12 mouse cellular contexts compared by ENCODE assay signal in the genomic region with DNA sequence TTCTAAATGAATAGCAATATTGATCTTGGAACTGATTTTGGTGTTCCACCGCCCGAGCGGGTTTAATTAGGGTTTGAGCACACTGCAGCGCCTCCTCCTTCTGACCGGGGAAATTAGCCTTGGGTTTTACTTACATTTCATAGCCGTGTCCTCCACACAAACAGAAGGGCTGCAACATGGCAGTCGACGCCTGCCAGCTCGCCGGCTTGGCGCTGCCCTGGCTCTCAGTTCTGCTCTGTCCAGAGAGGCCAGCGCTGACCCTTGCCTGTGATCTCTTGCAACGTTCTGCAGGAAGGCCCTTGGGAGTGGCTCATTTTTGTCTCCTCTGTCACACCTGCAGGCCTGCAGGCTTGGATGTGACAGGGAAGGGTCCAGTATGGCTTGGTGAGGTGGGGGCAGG.
DNase-seq lines count a peak whose midpoint lies in the region; ATAC-seq and TF ChIP-seq lines count a peak whose summit lies in the region.
"Had no signal": no experiment of that assay in that cellular context is flagged by ENCODE, and none has a peak within 500 bp of the region (broad histone marks: within the 10 kb centered on the region; RNA-seq: fewer than 3 reads in every experiment).

No protein-coding gene starts in this region.

- no peaks in the 10 kb centered on the region for H3K36me3 ChIP-seq in stomach, embryonic 14.5 days (ENCODE audit: control insufficient read depth, insufficient read depth, low read length)
- H3K36me3 ChIP-seq in stomach, postnatal 0 days (ENCODE audit: control insufficient read depth, insufficient read depth, low read length): no peaks in the 10 kb centered on the region
- H3K36me3 ChIP-seq in hindbrain, embryonic 13.5 days: no peaks in the 10 kb centered on the region
- H3K36me3 ChIP-seq in neural tube, embryonic 15.5 days: no peaks in the 10 kb centered on the region
- H3K36me3 ChIP-seq in kidney, adult 2 months (ENCODE audit: control insufficient read depth, insufficient read depth, low read length): no peaks in the 10 kb centered on the region
- H3K36me3 ChIP-seq: embryonic facial prominence, embryonic 12.5 days; liver, embryonic 15.5 days; neural tube, embryonic 12.5 days had no signal

- TF ChIP-seq EP300 in stomach, postnatal 0 days (optimal IDR thresholded peaks at IDR 0.05): no peak

- no peak overlapping the region for H3K4me2 ChIP-seq in stomach, embryonic 14.5 days (replicated peaks; ENCODE audit: low read depth, low read length)
- H3K4me2 ChIP-seq in stomach, postnatal 0 days (replicated peaks; ENCODE audit: low read depth): no peak overlapping the region
- H3K4me2 ChIP-seq in hindbrain, embryonic 13.5 days: no peak overlapping the region
- H3K4me2 ChIP-seq in neural tube, embryonic 15.5 days: no peak overlapping the region
- H3K4me2 ChIP-seq: embryonic facial prominence, embryonic 12.5 days; liver, embryonic 15.5 days; neural tube, embryonic 12.5 days had no signal

- TF ChIP-seq CTCF in stomach, postnatal 0 days (IDR thresholded peaks at IDR 0.05; ENCODE audit: low read depth): no peak
- no peak for TF ChIP-seq CTCF in kidney, adult 2 months (conservative IDR thresholded peaks at IDR 0.05; ENCODE audit: insufficient read depth, insufficient read length, low read depth, low read length)

- H3K9me3 ChIP-seq in stomach, embryonic 14.5 days (ENCODE audit: control insufficient read depth, low read depth, low read length): no peaks in the 10 kb centered on the region
- no peaks in the 10 kb centered on the region for H3K9me3 ChIP-seq in stomach, postnatal 0 days (ENCODE audit: control insufficient read depth, low read length)
- H3K9me3 ChIP-seq in hindbrain, embryonic 13.5 days: no peaks in the 10 kb centered on the region
- no peaks in the 10 kb centered on the region for H3K9me3 ChIP-seq in neural tube, embryonic 15.5 days (replicated peaks)
- H3K9me3 ChIP-seq: embryonic facial prominence, embryonic 12.5 days; liver, embryonic 15.5 days; neural tube, embryonic 12.5 days had no signal

- H3K9ac ChIP-seq in stomach, embryonic 14.5 days (replicated peaks; ENCODE audit: low read depth, low read length): no peak overlapping the region
- H3K9ac ChIP-seq in stomach, postnatal 0 days (ENCODE audit: low read length): no peak overlapping the region
- no peak overlapping the region for H3K9ac ChIP-seq in hindbrain, embryonic 13.5 days
- H3K9ac ChIP-seq in neural tube, embryonic 15.5 days (replicated peaks): no peak overlapping the region
- H3K9ac ChIP-seq: embryonic facial prominence, embryonic 12.5 days; liver, embryonic 15.5 days; neural tube, embryonic 12.5 days had no signal

- ATAC-seq in stomach, embryonic 14.5 days (ENCODE audit: insufficient number of reproducible peaks, insufficient read depth, low FRiP score, low read depth): peak; percentile 5; the same call in 1 of the 2 replicates
- ATAC-seq in stomach, postnatal 0 days (ENCODE audit: low FRiP score, low TSS enrichment): no peak
- ATAC-seq in hindbrain, embryonic 13.5 days (ENCODE audit: low FRiP score): no peak
- no peak for ATAC-seq in neural tube, embryonic 15.5 days (ENCODE audit: low FRiP score)
- ATAC-seq: intestine, postnatal 0 days had no signal

- peaks cover 6% of the 10 kb centered on the region; the same call in 1 of the 2 replicates for H3K4me1 ChIP-seq in stomach, embryonic 14.5 days (ENCODE audit: control insufficient read depth, insufficient read depth, low read length)
- H3K4me1 ChIP-seq in stomach, postnatal 0 days (replicated peaks; ENCODE audit: control insufficient read depth, insufficient read depth): no peaks in the 10 kb centered on the region
- peaks cover 39% of the 10 kb centered on the region for H3K4me1 ChIP-seq in hindbrain, embryonic 13.5 days (replicated peaks)
- peaks cover 31% of the 10 kb centered on the region for H3K4me1 ChIP-seq in neural tube, embryonic 15.5 days
- H3K4me1 ChIP-seq in kidney, adult 2 months (ENCODE audit: control insufficient read depth, insufficient read depth, low read length): no peaks in the 10 kb centered on the region

- no peaks in the 10 kb centered on the region for H3K27me3 ChIP-seq in stomach, embryonic 14.5 days (ENCODE audit: control insufficient read depth, insufficient read depth, low read length)
- no peaks in the 10 kb centered on the region for H3K27me3 ChIP-seq in stomach, postnatal 0 days (ENCODE audit: control insufficient read depth, insufficient read depth, low read length)
- 0 out of 2 replicates have a peak, but pooled peaks cover 2% of the 10 kb centered on the region for H3K27me3 ChIP-seq in hindbrain, embryonic 13.5 days
- no peaks in the 10 kb centered on the region for H3K27me3 ChIP-seq in neural tube, embryonic 15.5 days (replicated peaks)
- H3K27me3 ChIP-seq in kidney, adult 2 months (replicated peaks; ENCODE audit: control insufficient read depth, insufficient read depth, low read length): no peaks in the 10 kb centered on the region
- H3K27me3 ChIP-seq: embryonic facial prominence, embryonic 12.5 days; liver, embryonic 15.5 days; neural tube, embryonic 12.5 days had no signal

- TF ChIP-seq POLR2A in kidney, adult 2 months (IDR thresholded peaks at IDR 0.05; ENCODE audit: low read depth, low read length): no peak

- no peak overlapping the region for H3K27ac ChIP-seq in stomach, embryonic 14.5 days (ENCODE audit: low read length)
- H3K27ac ChIP-seq in stomach, postnatal 0 days (replicated peaks): no peak overlapping the region
- H3K27ac ChIP-seq in hindbrain, embryonic 13.5 days: peak overlapping the region; percentile 62
- H3K27ac ChIP-seq in neural tube, embryonic 15.5 days (replicated peaks): peak overlapping the region; percentile 23; the same call in 1 of the 2 replicates
- no peak overlapping the region for H3K27ac ChIP-seq in kidney, adult 2 months (ENCODE audit: insufficient read depth, low read depth, low read length)
- H3K27ac ChIP-seq: embryonic facial prominence, embryonic 12.5 days; liver, embryonic 15.5 days; neural tube, embryonic 12.5 days had no signal

- no peak for DNase-seq in stomach, postnatal 0 days (ENCODE audit: low spot score)
- DNase-seq in cerebellum, adult 9-11 months: peak; percentile 70
- no peak for DNase-seq in kidney, adult 2 months
- no peak for DNase-seq in layer of hippocampus, postnatal 25 days (ENCODE audit: extremely low spot score in 1 of 2, low spot score in 1 of 2)
- DNase-seq in urinary bladder, postnatal 4 days (ENCODE audit: low spot score in 2 of 2): no peak

- 69% methylated on average over 13 of the region's 13 CpGs for WGBS in stomach, embryonic 14.5 days
- 60% methylated on average over 13 of the region's 13 CpGs for WGBS in stomach, postnatal 0 days
- 48% methylated on average over 13 of the region's 13 CpGs for WGBS in hindbrain, embryonic 13.5 days
- WGBS in neural tube, embryonic 15.5 days: 53% methylated on average over 13 of the region's 13 CpGs
- 56% methylated on average over 13 of the region's 13 CpGs for WGBS in kidney, adult 2 months

- no peak overlapping the region for H3K4me3 ChIP-seq in stomach, embryonic 14.5 days (ENCODE audit: low read depth, low read length)
- no peak overlapping the region for H3K4me3 ChIP-seq in stomach, postnatal 0 days (ENCODE audit: low read depth, low read length)
- no peak overlapping the region for H3K4me3 ChIP-seq in hindbrain, embryonic 13.5 days
- no peak overlapping the region for H3K4me3 ChIP-seq in neural tube, embryonic 15.5 days (replicated peaks)
- no peak overlapping the region for H3K4me3 ChIP-seq in kidney, adult 2 months (ENCODE audit: insufficient read depth, low read depth, low read length)
- H3K4me3 ChIP-seq: embryonic facial prominence, embryonic 12.5 days; liver, embryonic 15.5 days; neural tube, embryonic 12.5 days had no signal

Comparison
In these comparisons a context has a peak if more than half of its experiments do, and no peak if none do; other contexts are left out.
1. H3K27ac ChIP-seq: peak in hindbrain, embryonic 13.5 days (single experiment) and neural tube, embryonic 15.5 days (single experiment); none in stomach, embryonic 14.5 days (single experiment), stomach, postnatal 0 days (single experiment) and kidney, adult 2 months (single experiment).